Comparison of ENCODE assay signal across 17 mouse cellular contexts in genomic region chr6:108876486-108876885, GRCm38 (mm10). TPM values are rescaled to one million over a fixed set of nuclear protein-coding genes. Genes with fewer than 3 reads are reported as not detected.
DNase-seq lines count a peak whose midpoint lies in the region; ATAC-seq lines count a peak whose summit lies in the region.
"Had no signal": no experiment of that assay in that cellular context is flagged by ENCODE, and none has a peak within 500 bp of the region (broad histone marks: within the 10 kb centered on the region; RNA-seq: fewer than 3 reads in every experiment).

No protein-coding gene starts in this region.

- 33% methylated on average over 1 of the region's 2 CpGs for WGBS in kidney, embryonic 15.5 days
- 36% methylated on average over 2 of the region's 2 CpGs for WGBS in heart, embryonic 15.5 days
- WGBS in forebrain, embryonic 15.5 days = 64% methylated on average over 1 of the region's 2 CpGs

- H3K9ac ChIP-seq in kidney, embryonic 15.5 days = no peak overlapping the region
- H3K9ac ChIP-seq in heart, embryonic 15.5 days = no peak overlapping the region
- no peak overlapping the region for H3K9ac ChIP-seq in forebrain, embryonic 15.5 days (replicated peaks)
- H3K9ac ChIP-seq: forebrain, embryonic 13.5 days; hindbrain, embryonic 15.5 days; neural tube, embryonic 12.5 days had no signal

- no peaks in the 10 kb centered on the region; the same call in 1 of the 2 replicates for H3K4me1 ChIP-seq in kidney, embryonic 15.5 days
- H3K4me1 ChIP-seq in heart, embryonic 15.5 days (replicated peaks) = no peaks in the 10 kb centered on the region
- H3K4me1 ChIP-seq in forebrain, embryonic 15.5 days = no peaks in the 10 kb centered on the region
- H3K4me1 ChIP-seq: limb, embryonic 10.5 days had no signal

- no peaks in the 10 kb centered on the region for H3K36me3 ChIP-seq in kidney, embryonic 15.5 days
- H3K36me3 ChIP-seq in heart, embryonic 15.5 days = no peaks in the 10 kb centered on the region
- no peaks in the 10 kb centered on the region for H3K36me3 ChIP-seq in forebrain, embryonic 15.5 days
- H3K36me3 ChIP-seq: G1E; hindbrain, embryonic 15.5 days; limb, embryonic 10.5 days; neural tube, embryonic 12.5 days had no signal

- H3K4me3 ChIP-seq in kidney, embryonic 15.5 days (replicated peaks) = no peak overlapping the region
- H3K4me3 ChIP-seq in heart, embryonic 15.5 days = no peak overlapping the region
- no peak overlapping the region for H3K4me3 ChIP-seq in forebrain, embryonic 15.5 days
- H3K4me3 ChIP-seq: forebrain, embryonic 13.5 days; hindbrain, embryonic 15.5 days; limb, embryonic 10.5 days; neural tube, embryonic 12.5 days had no signal

- 0 out of 2 replicates have a peak, but pooled peaks cover 4% of the 10 kb centered on the region for H3K9me3 ChIP-seq in kidney, embryonic 15.5 days (replicated peaks)
- H3K9me3 ChIP-seq in heart, embryonic 15.5 days (replicated peaks) = no peaks in the 10 kb centered on the region
- no peaks in the 10 kb centered on the region for H3K9me3 ChIP-seq in forebrain, embryonic 15.5 days
- H3K9me3 ChIP-seq: hindbrain, embryonic 15.5 days; limb, embryonic 10.5 days had no signal

- peak; percentile 11 for DNase-seq in heart, adult 8-10 months (ENCODE audit: low spot score)
- DNase-seq in heart, postnatal 4 days = no peak
- DNase-seq in kidney, postnatal 4 days = no peak
- DNase-seq in CD4-positive, CD25-positive, alpha-beta regulatory T cell, adult 2 months (ENCODE audit: low read depth, low spot score) = peak; percentile 20
- DNase-seq: lung, adult 2 months had no signal

- peak overlapping the region; percentile 58; the same call in 1 of the 2 replicates for H3K27ac ChIP-seq in kidney, embryonic 15.5 days
- no peak overlapping the region for H3K27ac ChIP-seq in heart, embryonic 15.5 days
- no peak overlapping the region for H3K27ac ChIP-seq in forebrain, embryonic 15.5 days (replicated peaks)
- H3K27ac ChIP-seq: forebrain, embryonic 13.5 days; limb, embryonic 10.5 days; macrophage; neural tube, embryonic 12.5 days had no signal

- H3K27me3 ChIP-seq in kidney, embryonic 15.5 days = no peaks in the 10 kb centered on the region
- no peaks in the 10 kb centered on the region for H3K27me3 ChIP-seq in heart, embryonic 15.5 days
- H3K27me3 ChIP-seq in forebrain, embryonic 15.5 days = no peaks in the 10 kb centered on the region
- H3K27me3 ChIP-seq: forebrain, embryonic 13.5 days; hindbrain, embryonic 15.5 days; neural tube, embryonic 12.5 days had no signal

- no peak overlapping the region for H3K4me2 ChIP-seq in kidney, embryonic 15.5 days
- no peak overlapping the region for H3K4me2 ChIP-seq in heart, embryonic 15.5 days
- no peak overlapping the region for H3K4me2 ChIP-seq in forebrain, embryonic 15.5 days (replicated peaks)
- H3K4me2 ChIP-seq: liver, embryonic 11.5 days; neural tube, embryonic 12.5 days had no signal

- ATAC-seq in kidney, embryonic 15.5 days (replicated peaks; ENCODE audit: low FRiP score) = no peak
- 0 out of 2 replicates have a peak, but pooled peaks have one; percentile 35 for ATAC-seq in heart, embryonic 15.5 days (replicated peaks; ENCODE audit: insufficient number of reproducible peaks, insufficient read depth, low FRiP score, low read depth)
- no peak for ATAC-seq in activated CD4-positive, CD25-positive, alpha-beta regulatory T cell, adult 4 months
- ATAC-seq in forebrain, embryonic 15.5 days (replicated peaks) = no peak
- ATAC-seq: intestine, embryonic 16.5 days had no signal

RNA-seq across cellular contexts. Expression of gene Edem1, which starts 48.0 kb away (rescaled TPM):
- total RNA-seq in heart, adult 8-10 months (2022) = 10 to 100 TPM in 2 of 4 experiments, 1 to 10 TPM in 2; 6.2 to 12.5 (median 9.0) TPM
- 10 to 100 TPM; 14.2 to 22.3 TPM for total RNA-seq in heart, postnatal 4 days (2021)
- polyA plus RNA-seq in kidney, embryonic 15.5 days (2015; fragmentation: Nextera tagmentation; extraction: Ambion mirVana) = 25.1 TPM in 2 replicates
- 10.7 and 15.1 TPM in 2 replicates for polyA plus RNA-seq in heart, embryonic 15.5 days (2015; fragmentation: Nextera tagmentation; extraction: Ambion mirVana)
- polyA plus RNA-seq in activated CD4-positive, CD25-positive, alpha-beta regulatory T cell, adult 4 months (2017; shearing (Covaris generic)) = 10 to 100 TPM; 57.3 to 57.9 TPM
- polyA plus RNA-seq in forebrain, embryonic 15.5 days (2015; fragmentation: Nextera tagmentation; extraction: Ambion mirVana) = 6.9 and 8.3 TPM in 2 replicates

Comparison
In these comparisons a context has a peak if more than half of its experiments do, and no peak if none do; other contexts are left out.
1. DNase-seq: peak in heart, adult 8-10 months (single experiment) and CD4-positive, CD25-positive, alpha-beta regulatory T cell, adult 2 months (single experiment); none in heart, postnatal 4 days (single experiment) and kidney, postnatal 4 days (0 of 2).